Mouse (Mus musculus) lung, embryonic 14.5 days (tissue): Measurements from ENCODE around the gene Nfat5. TPM values are rescaled to one million over a fixed set of nuclear protein-coding genes. Genes with fewer than 3 reads are reported as not detected.

Experiments used
- ATAC-seq: fragments of 200-750 bp; cut with Nextera tagmentation; 2 replicates; pipeline ENCODE4 v1.8.0; 2017; ENCODE audit warnings: mild to moderate bottlenecking, moderate TSS enrichment, moderate library complexity; ENCODE audit not compliant: insufficient read depth
- DNase-seq: peaks from one replicate; pipeline ENCODE4 v3.0.0-alpha.2; 2015
- H3K27ac ChIP-seq: fragments of 300-500 bp; sonication (generic); 2 replicates; pipeline ENCODE4 v1.5.1; 2014; ENCODE audit warnings: low read depth, mild to moderate bottlenecking, moderate library complexity
- H3K27me3 ChIP-seq: fragments of 300-500 bp; sonication (generic); 2 replicates; pipeline ENCODE4 v1.6.1; 2014; ENCODE audit warnings: low read length, control low read depth; ENCODE audit not compliant: insufficient read depth
- H3K36me3 ChIP-seq: fragments of 300-500 bp; sonication (generic); 2 replicates; pipeline ENCODE4 v1.6.1; 2014; ENCODE audit warnings: control low read depth; ENCODE audit not compliant: insufficient read depth
- H3K4me1 ChIP-seq: fragments of 300-500 bp; sonication (generic); 2 replicates; pipeline ENCODE4 v1.6.1; 2014; ENCODE audit warnings: antibody characterized with exemption, control low read depth; ENCODE audit not compliant: insufficient read depth
- H3K4me2 ChIP-seq: fragments of 300-500 bp; sonication (generic); 2 replicates; pipeline ENCODE4 v1.6.1; 2014; ENCODE audit warnings: mild to moderate bottlenecking
- H3K4me3 ChIP-seq: fragments of 300-500 bp; sonication (generic); 2 replicates; pipeline ENCODE4 v1.5.1; 2014; ENCODE audit warnings: low read depth, low read length
- H3K9ac ChIP-seq: fragments of 300-500 bp; sonication (generic); 2 replicates; pipeline ENCODE4 v1.6.1; 2014
- H3K9me3 ChIP-seq: fragments of 300-500 bp; sonication (generic); 2 replicates; pipeline ENCODE4 v1.6.1; 2016; ENCODE audit warnings: low read depth, low read length, control low read depth
- CTCF ChIP-seq: IDR thresholded peaks from 2 replicates; pipeline ENCODE4 v1.5.1; 2016; ENCODE audit warnings: antibody characterized with exemption, low read depth
- WGBS: fragments of 180-500 bp; shearing (Covaris S2); extraction: QIAGEN DNeasy Blood & Tissue Kit; methylation state at CpG from one replicate; pipeline ENCODE4 v1.1.7; 2014; 5-methylcytosine and 5-hydroxymethylcytosine counted together
- polyA plus RNA-seq: library from polyadenylated mRNA; unstranded; fragments of >200 nt; fragmentation: Nextera tagmentation; extraction: Ambion mirVana; gene quantifications from 2 replicates; pipeline ENCODE4 v1.2.1, GENCODE M21; 2014

The Nfat5 gene
- polyA plus RNA-seq, 1 experiment from 2014 or later = 14.1 TPM

DNA sequence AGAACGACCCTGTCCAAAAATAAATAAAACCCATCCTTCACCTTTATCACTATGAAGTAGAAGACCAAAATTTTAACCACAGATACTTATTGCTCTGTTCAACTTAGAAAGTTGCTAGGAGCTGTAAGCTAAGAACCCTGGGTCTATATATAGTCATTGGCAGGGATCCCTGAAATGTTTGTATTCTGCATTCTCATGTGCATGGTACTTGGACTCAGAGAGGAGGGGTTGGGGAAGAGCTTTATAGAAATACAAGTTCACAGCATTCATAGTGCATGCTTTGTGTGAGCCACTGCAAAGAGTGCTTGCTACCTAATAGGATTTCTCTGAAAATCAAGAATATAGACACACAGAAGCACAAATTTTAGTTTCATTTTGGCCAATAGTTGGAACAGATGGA is 43.2 kb downstream of the Nfat5 start:
- Histone ChIP-seq H3K27ac (no peak overlapping the region), H3K4me1 (no peaks in the 10 kb centered on the region), H3K4me3 (no peak overlapping the region), H3K4me2 (no peak overlapping the region), H3K9ac (no peak overlapping the region), H3K36me3 (peaks cover 12% of the 10 kb centered on the region), H3K27me3 (no peaks in the 10 kb centered on the region), H3K9me3 (no peaks in the 10 kb centered on the region)
- DNase-seq (peak; percentile 86), ATAC-seq (no peak)
- 80% methylated on average over 1 of the region's 1 CpGs for WGBS
- no peak for TF ChIP-seq CTCF

DNA sequence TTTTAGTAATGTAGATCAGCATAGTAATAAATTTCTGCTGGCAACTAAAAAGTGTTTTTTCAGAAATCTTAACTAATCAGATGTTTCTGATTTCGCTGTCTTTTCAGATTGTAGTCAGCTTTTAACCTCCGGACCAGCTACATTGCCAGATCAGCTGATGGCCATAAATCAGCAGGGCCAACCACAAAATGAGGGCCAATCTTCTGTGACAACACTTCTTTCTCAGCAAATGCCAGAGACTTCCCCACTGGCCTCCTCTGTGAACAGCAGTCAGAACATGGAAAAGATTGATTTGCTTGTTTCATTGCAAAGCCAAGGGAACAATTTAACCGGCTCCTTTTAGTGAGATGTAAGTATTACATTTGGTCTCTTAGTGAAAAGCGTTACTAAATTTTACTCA is 77.0 kb downstream of the Nfat5 start:
- Histone ChIP-seq H3K4me1 (no peaks in the 10 kb centered on the region), H3K27me3 (no peaks in the 10 kb centered on the region), H3K27ac (no peak overlapping the region), H3K9me3 (no peaks in the 10 kb centered on the region), H3K4me3 (no peak overlapping the region), H3K4me2 (no peak overlapping the region), H3K36me3 (peaks cover 78% of the 10 kb centered on the region), H3K9ac (no peak overlapping the region)
- 91% methylated on average over 4 of the region's 4 CpGs for WGBS
- DNase-seq (no peak), ATAC-seq (no peak)
- no peak for TF ChIP-seq CTCF

DNA sequence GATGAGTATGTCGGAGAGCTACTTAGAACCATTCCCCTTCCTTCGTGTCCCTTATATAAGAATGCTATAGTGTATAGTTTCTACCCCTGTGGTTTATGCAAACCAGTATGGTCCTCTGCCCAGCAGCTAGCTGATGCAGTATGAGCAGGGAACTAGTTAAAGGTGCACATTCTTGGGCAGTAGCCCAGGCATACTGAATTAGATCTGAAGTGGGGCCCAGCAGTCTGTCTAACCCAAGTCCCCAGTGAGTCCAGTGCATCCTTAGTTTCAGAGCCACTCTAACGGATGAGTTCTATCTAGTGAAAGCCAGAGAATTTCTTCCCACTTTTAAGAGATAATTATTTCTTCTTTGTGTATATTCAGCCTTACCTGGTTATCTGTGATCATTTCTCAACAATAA is 84.1 kb downstream of the Nfat5 start:
- no peak overlapping the region for H3K4me3 ChIP-seq
- no peak for TF ChIP-seq CTCF
- DNase-seq = no peak

DNA sequence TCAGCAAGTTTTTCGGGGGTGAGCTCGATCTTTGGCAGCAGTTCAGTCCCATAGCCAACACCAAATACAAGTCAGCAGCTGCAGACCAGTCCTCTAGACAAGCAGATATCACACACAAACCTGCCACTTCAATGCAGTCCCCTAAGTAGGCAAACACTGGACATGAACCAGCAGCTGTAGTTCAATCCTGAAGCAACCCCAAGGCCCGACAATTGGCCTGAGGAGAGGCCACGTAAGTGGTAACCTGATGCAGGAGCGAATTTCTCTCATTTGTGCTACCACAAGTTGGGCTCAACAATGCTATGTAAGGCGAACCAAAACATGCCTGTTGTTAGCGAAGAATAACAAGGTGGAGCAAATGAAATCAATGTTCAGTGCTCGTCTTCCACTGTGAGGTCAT is 87.5 kb downstream of the Nfat5 start:
- 87% methylated on average over 8 of the region's 8 CpGs for WGBS
- DNase-seq (no peak), ATAC-seq (no peak)
- H3K4me2 ChIP-seq = no peak overlapping the region
- peaks cover 9% of the 10 kb centered on the region; the same call in 1 of the 2 replicates for H3K36me3 ChIP-seq
- H3K4me1 ChIP-seq = no peaks in the 10 kb centered on the region
- H3K27ac ChIP-seq = no peak overlapping the region
- H3K4me3 ChIP-seq = no peak overlapping the region
- no peaks in the 10 kb centered on the region for H3K9me3 ChIP-seq
- no peak for TF ChIP-seq CTCF
- no peaks in the 10 kb centered on the region for H3K27me3 ChIP-seq
- H3K9ac ChIP-seq = no peak overlapping the region

More for the DNA sequence above, 84.1 kb downstream of the Nfat5 start:
- no peak for ATAC-seq
- no peaks in the 10 kb centered on the region for H3K4me1 ChIP-seq
- H3K9ac ChIP-seq = no peak overlapping the region
- H3K27ac ChIP-seq = no peak overlapping the region
- 89% methylated on average over 3 of the region's 3 CpGs for WGBS
- no peaks in the 10 kb centered on the region for H3K9me3 ChIP-seq
- H3K36me3 ChIP-seq = peaks cover 22% of the 10 kb centered on the region
- no peaks in the 10 kb centered on the region for H3K27me3 ChIP-seq
- no peak overlapping the region for H3K4me2 ChIP-seq

DNA sequence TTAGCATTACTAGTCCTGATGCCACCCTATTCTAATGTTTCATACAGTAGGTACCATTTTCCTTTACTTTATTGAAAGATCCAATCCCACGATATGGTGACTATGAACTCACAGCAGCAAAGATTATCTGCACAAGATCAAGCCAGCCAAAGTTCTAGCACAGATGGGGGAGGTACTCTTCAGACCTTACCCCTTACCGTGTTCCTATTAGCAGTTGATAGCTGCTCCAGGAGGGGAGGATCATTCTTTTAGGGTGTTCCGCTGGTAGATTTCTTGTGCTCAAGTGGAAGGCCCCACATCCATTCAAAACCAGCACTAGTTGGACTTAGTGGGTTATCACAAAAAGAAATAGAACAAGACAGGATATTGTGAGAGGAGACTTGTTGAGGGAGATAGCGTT is 88.4 kb downstream of the Nfat5 start:
- Histone ChIP-seq H3K27ac (no peak overlapping the region), H3K4me1 (no peaks in the 10 kb centered on the region), H3K27me3 (no peaks in the 10 kb centered on the region), H3K9me3 (no peaks in the 10 kb centered on the region), H3K4me2 (no peak overlapping the region), H3K4me3 (no peak overlapping the region), H3K9ac (no peak overlapping the region), H3K36me3 (peaks cover 9% of the 10 kb centered on the region; the same call in 1 of the 2 replicates)
- TF ChIP-seq CTCF = no peak
- 87% methylated on average over 4 of the region's 4 CpGs for WGBS
- DNase-seq (no peak), ATAC-seq (no peak)

DNA sequence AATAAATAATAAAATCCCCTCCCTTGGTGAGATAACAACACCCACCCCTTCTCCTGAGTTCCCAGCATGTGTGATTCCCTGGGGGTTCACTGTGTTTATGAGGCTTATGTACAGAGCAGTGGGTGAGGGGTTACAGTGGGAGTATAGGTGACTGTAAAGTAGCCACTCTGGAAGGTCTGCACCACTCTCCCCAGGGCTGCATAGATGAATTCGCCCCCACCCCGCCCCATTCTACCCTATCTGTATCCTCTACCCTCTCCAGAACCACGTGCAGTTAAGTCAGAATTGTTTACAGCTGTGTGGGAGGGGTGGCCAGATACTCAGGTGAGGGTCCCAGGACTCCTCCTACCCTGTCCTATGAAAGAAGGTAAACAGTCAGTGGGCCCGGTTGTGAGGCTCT is 89.6 kb downstream of the Nfat5 start:
- 54% methylated on average over 4 of the region's 4 CpGs for WGBS
- DNase-seq (no peak), ATAC-seq (no peak)

DNA sequence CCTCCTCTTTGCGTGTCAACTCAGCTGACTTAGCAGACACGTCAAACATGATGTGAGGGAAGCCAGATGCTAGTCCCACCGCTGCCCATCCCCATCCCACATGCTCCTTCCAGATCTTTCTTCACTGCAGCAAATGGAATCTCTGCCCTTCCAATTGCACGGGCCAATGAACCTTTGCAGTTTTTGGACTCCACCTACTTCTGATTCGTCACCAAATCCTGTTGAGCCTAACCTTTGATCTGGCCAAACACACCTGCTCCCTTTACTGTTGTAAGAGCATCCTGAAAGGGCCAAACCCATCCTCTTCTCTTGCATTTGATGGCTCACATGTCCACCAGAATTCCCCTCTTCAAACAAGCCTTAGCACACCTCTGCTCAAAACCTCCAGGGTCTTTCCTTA is 91.4 kb downstream of the Nfat5 start:
- Histone ChIP-seq H3K4me1 (peaks cover 3% of the 10 kb centered on the region), H3K9me3 (no peaks in the 10 kb centered on the region), H3K36me3 (no peaks in the 10 kb centered on the region), H3K4me2 (no peak overlapping the region), H3K4me3 (no peak overlapping the region), H3K27me3 (no peaks in the 10 kb centered on the region), H3K27ac (no peak overlapping the region), H3K9ac (no peak overlapping the region)
- 37% methylated on average over 5 of the region's 5 CpGs for WGBS
- no peak for DNase-seq
- no peak for TF ChIP-seq CTCF
- ATAC-seq = no peak

More for the DNA sequence above, 89.6 kb downstream of the Nfat5 start:
- no peak overlapping the region for H3K4me3 ChIP-seq
- no peaks in the 10 kb centered on the region for H3K27me3 ChIP-seq
- H3K4me1 ChIP-seq = no peaks in the 10 kb centered on the region
- no peak overlapping the region for H3K9ac ChIP-seq
- H3K36me3 ChIP-seq = peaks cover 9% of the 10 kb centered on the region; the same call in 1 of the 2 replicates
- no peak overlapping the region for H3K4me2 ChIP-seq
- H3K27ac ChIP-seq = no peak overlapping the region
- TF ChIP-seq CTCF = no peak
- H3K9me3 ChIP-seq = no peaks in the 10 kb centered on the region

DNA sequence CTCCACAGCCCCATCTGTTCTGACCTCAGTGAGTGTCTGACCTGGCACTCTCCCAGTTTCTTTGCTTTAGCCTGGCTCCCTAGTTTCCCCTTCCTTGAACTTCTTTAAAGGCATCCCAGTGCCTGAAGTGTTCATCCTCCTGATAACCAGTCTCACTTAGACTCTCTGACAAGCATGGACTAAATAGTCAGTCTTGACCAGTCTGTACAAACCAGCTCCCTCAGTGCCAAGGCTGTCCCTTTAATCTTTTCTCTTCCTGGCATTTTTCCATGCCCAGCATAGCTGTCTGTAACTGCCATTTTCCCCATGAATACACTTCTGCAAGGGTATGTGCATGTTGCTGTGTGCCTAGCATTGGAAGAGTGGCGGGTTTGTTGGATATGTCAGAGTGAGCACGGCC is 91.8 kb downstream of the Nfat5 start:
- Histone ChIP-seq H3K4me1 (peaks cover 5% of the 10 kb centered on the region), H3K9ac (no peak overlapping the region), H3K4me3 (no peak overlapping the region), H3K9me3 (no peaks in the 10 kb centered on the region), H3K27me3 (no peaks in the 10 kb centered on the region), H3K27ac (no peak overlapping the region), H3K36me3 (no peaks in the 10 kb centered on the region), H3K4me2 (no peak overlapping the region)
- DNase-seq (no peak), ATAC-seq (no peak)
- TF ChIP-seq CTCF = no peak
- 88% methylated on average over 2 of the region's 2 CpGs for WGBS
